Mouse (Mus musculus) forebrain, embryonic 16.5 days (tissue): ENCODE data around the gene Ccdc88c. TPM values are rescaled to one million over a fixed set of nuclear protein-coding genes. Genes with fewer than 3 reads are reported as not detected.

Experiments
- ATAC-seq: fragments of 200-750 bp; cut with Nextera tagmentation; 2 replicates; pipeline ENCODE4 v1.8.0; 2017; ENCODE audit warnings: mild to moderate bottlenecking, moderate library complexity
- H3K27ac ChIP-seq: fragments of 300-500 bp; sonication (generic); 2 replicates; pipeline ENCODE4 v1.5.1; 2014; ENCODE audit warnings: low read length, control low read depth
- H3K27me3 ChIP-seq: fragments of 300-500 bp; sonication (generic); replicated peaks from 2 replicates; pipeline ENCODE4 v1.6.1; 2014; ENCODE audit warnings: low read length; ENCODE audit not compliant: control insufficient read depth, insufficient read depth
- H3K36me3 ChIP-seq: fragments of 300-500 bp; sonication (generic); 2 replicates; pipeline ENCODE4 v1.6.1; 2014; ENCODE audit not compliant: control insufficient read depth, insufficient read depth
- H3K4me1 ChIP-seq: fragments of 300-500 bp; sonication (generic); replicated peaks from 2 replicates; pipeline ENCODE4 v1.6.1; 2014; ENCODE audit warnings: low read length; ENCODE audit not compliant: control insufficient read depth, insufficient read depth
- H3K4me2 ChIP-seq: fragments of 300-500 bp; sonication (generic); 2 replicates; pipeline ENCODE4 v1.6.1; 2014; ENCODE audit warnings: mild to moderate bottlenecking, low read length, control low read depth
- H3K4me3 ChIP-seq: fragments of 300-500 bp; sonication (generic); replicated peaks from 2 replicates; pipeline ENCODE4 v1.5.1; 2014; ENCODE audit warnings: mild to moderate bottlenecking, low read length, control low read depth
- H3K9ac ChIP-seq: fragments of 300-500 bp; sonication (generic); replicated peaks from 2 replicates; pipeline ENCODE4 v1.6.1; 2014; ENCODE audit warnings: low read depth, low read length, control low read depth
- H3K9me3 ChIP-seq: fragments of 300-500 bp; sonication (generic); 2 replicates; pipeline ENCODE4 v1.6.1; 2016; ENCODE audit warnings: low read length; ENCODE audit not compliant: control insufficient read depth
- WGBS: fragments of 180-500 bp; shearing (Covaris S2); extraction: QIAGEN DNeasy Blood & Tissue Kit; methylation state at CpG from one replicate; pipeline ENCODE4 v1.1.7; 2014; 5-methylcytosine and 5-hydroxymethylcytosine counted together
- polyA plus RNA-seq: library from polyadenylated mRNA; unstranded; fragments of >200 nt; fragmentation: Nextera tagmentation; extraction: Ambion mirVana; gene quantifications from 2 replicates; pipeline ENCODE4 v1.2.1, GENCODE M21; 2015

The Ccdc88c gene
- polyA plus RNA-seq, 1 experiment from 2014 or later = 20.7 TPM

GRCm38 (mm10) chr12:101013078-101013665 is 15.7 kb downstream of the Ccdc88c start:
- H3K9me3 ChIP-seq = no peaks in the 10 kb centered on the region
- WGBS = 39% methylated on average over 8 of the region's 8 CpGs
- H3K27me3 ChIP-seq = no peaks in the 10 kb centered on the region

GRCm38 (mm10) chr12:101012197-101013077 is 16.4 kb downstream of the Ccdc88c start:
- H3K4me2 ChIP-seq = no peak overlapping the region
- no peaks in the 10 kb centered on the region for H3K36me3 ChIP-seq
- peaks cover 47% of the 10 kb centered on the region for H3K4me1 ChIP-seq
- H3K27me3 ChIP-seq = no peaks in the 10 kb centered on the region
- WGBS = 49% methylated on average over 17 of the region's 17 CpGs
- ATAC-seq = no peak
- no peak overlapping the region for H3K27ac ChIP-seq
- H3K4me3 ChIP-seq = no peak overlapping the region
- no peak overlapping the region for H3K9ac ChIP-seq
- no peaks in the 10 kb centered on the region for H3K9me3 ChIP-seq

More at GRCm38 (mm10) chr12:101013078-101013665, 15.7 kb downstream of the Ccdc88c start:
- no peak overlapping the region for H3K4me2 ChIP-seq
- ATAC-seq = no peak
- no peaks in the 10 kb centered on the region for H3K36me3 ChIP-seq
- H3K9ac ChIP-seq = no peak overlapping the region
- H3K4me3 ChIP-seq = no peak overlapping the region
- peaks cover 47% of the 10 kb centered on the region for H3K4me1 ChIP-seq
- H3K27ac ChIP-seq = no peak overlapping the region

GRCm38 (mm10) chr12:101011017-101011416 is 17.8 kb downstream of the Ccdc88c start:
- Histone ChIP-seq H3K36me3 (no peaks in the 10 kb centered on the region), H3K9ac (no peak overlapping the region), H3K9me3 (no peaks in the 10 kb centered on the region), H3K4me3 (no peak overlapping the region), H3K27me3 (no peaks in the 10 kb centered on the region), H3K4me2 (no peak overlapping the region), H3K4me1 (peaks cover 52% of the 10 kb centered on the region), H3K27ac (no peak overlapping the region)
- WGBS = 94% methylated on average over 7 of the region's 7 CpGs
- ATAC-seq = no peak

GRCm38 (mm10) chr12:101010148-101010920 is 18.5 kb downstream of the Ccdc88c start:
- no peaks in the 10 kb centered on the region for H3K36me3 ChIP-seq
- no peaks in the 10 kb centered on the region for H3K9me3 ChIP-seq
- 70% methylated on average over 10 of the region's 10 CpGs for WGBS
- H3K4me2 ChIP-seq = no peak overlapping the region
- ATAC-seq = no peak
- H3K4me3 ChIP-seq = no peak overlapping the region
- H3K4me1 ChIP-seq = peaks cover 49% of the 10 kb centered on the region
- H3K27me3 ChIP-seq = no peaks in the 10 kb centered on the region
- H3K9ac ChIP-seq = no peak overlapping the region
- H3K27ac ChIP-seq = no peak overlapping the region

GRCm38 (mm10) chr12:101009225-101009624 is 19.6 kb downstream of the Ccdc88c start:
- Histone ChIP-seq H3K36me3 (no peaks in the 10 kb centered on the region), H3K27ac (no peak overlapping the region), H3K4me2 (no peak overlapping the region), H3K4me1 (peaks cover 47% of the 10 kb centered on the region), H3K9me3 (no peaks in the 10 kb centered on the region), H3K4me3 (no peak overlapping the region), H3K9ac (no peak overlapping the region), H3K27me3 (no peaks in the 10 kb centered on the region)
- 84% methylated on average over 4 of the region's 4 CpGs for WGBS
- no peak for ATAC-seq

DNA sequence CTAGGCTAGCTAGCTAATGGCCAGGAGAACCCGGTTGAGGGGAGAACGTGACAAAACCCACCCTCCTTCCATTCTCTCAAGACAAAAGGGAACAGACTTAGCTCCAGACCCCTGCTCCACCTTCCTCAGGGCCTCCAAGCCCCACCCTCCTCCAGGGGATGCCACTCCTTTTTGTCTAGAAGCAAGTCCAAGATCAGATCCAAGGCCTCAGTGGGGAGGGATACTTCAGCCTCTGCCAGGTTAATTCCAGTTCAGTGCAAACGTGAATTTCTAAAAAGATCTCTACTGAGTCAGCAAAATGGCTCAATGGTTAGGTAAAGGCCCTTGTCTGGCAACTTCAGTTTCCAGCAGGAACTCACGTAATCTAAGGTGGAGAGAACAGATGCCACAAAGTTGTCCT is 20.2 kb downstream of the Ccdc88c start:
- Histone ChIP-seq H3K9me3 (no peaks in the 10 kb centered on the region), H3K9ac (no peak overlapping the region), H3K4me3 (no peak overlapping the region), H3K36me3 (no peaks in the 10 kb centered on the region), H3K4me2 (no peak overlapping the region), H3K4me1 (peaks cover 42% of the 10 kb centered on the region), H3K27ac (peak overlapping the region; percentile 31), H3K27me3 (no peaks in the 10 kb centered on the region)
- no peak for ATAC-seq
- WGBS = 29% methylated on average over 4 of the region's 4 CpGs

GRCm38 (mm10) chr12:101007968-101008481 is 20.8 kb downstream of the Ccdc88c start:
- WGBS = 21% methylated on average over 10 of the region's 10 CpGs
- Histone ChIP-seq H3K9ac (no peak overlapping the region), H3K27me3 (no peaks in the 10 kb centered on the region), H3K27ac (peak overlapping the region; percentile 31), H3K36me3 (no peaks in the 10 kb centered on the region), H3K4me1 (peaks cover 38% of the 10 kb centered on the region), H3K9me3 (no peaks in the 10 kb centered on the region), H3K4me3 (no peak overlapping the region), H3K4me2 (no peak overlapping the region)
- ATAC-seq = peak; percentile 25

DNA sequence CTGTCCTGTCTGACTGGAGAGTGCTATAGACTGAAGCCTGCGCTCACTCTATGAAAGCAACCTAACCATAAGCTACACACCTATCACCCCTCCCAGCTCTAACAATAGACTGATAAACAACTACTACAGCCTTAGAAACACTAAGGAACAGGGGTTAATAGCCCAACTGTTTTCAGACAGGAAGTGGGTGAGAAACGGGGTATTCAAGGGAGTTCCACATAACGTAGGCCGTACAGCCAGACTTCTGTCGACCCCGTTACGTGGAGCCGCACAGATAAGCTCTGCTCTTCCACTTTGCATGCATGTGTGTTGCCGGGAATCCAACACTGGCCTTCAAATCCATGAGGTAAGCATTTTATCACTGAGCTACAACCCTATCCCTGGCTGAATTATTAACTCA is 21.4 kb downstream of the Ccdc88c start:
- H3K4me1 ChIP-seq = peaks cover 34% of the 10 kb centered on the region
- H3K27ac ChIP-seq = peak overlapping the region; percentile 31; the same call in 1 of the 2 replicates
- H3K4me3 ChIP-seq = no peak overlapping the region
- no peak overlapping the region for H3K4me2 ChIP-seq
- H3K27me3 ChIP-seq = no peaks in the 10 kb centered on the region
- ATAC-seq = no peak
- H3K9ac ChIP-seq = no peak overlapping the region
- no peaks in the 10 kb centered on the region for H3K9me3 ChIP-seq
- H3K36me3 ChIP-seq = no peaks in the 10 kb centered on the region
- 86% methylated on average over 9 of the region's 9 CpGs for WGBS
